Mouse (Mus musculus): ENCODE data around the gene Rdh19. TPM values are rescaled to one million over a fixed set of nuclear protein-coding genes. Genes with fewer than 3 reads are reported as not detected.

Gene Rdh19
- polyA plus RNA-seq, 1 experiment from 2014 or later = 11.4 TPM

DNA sequence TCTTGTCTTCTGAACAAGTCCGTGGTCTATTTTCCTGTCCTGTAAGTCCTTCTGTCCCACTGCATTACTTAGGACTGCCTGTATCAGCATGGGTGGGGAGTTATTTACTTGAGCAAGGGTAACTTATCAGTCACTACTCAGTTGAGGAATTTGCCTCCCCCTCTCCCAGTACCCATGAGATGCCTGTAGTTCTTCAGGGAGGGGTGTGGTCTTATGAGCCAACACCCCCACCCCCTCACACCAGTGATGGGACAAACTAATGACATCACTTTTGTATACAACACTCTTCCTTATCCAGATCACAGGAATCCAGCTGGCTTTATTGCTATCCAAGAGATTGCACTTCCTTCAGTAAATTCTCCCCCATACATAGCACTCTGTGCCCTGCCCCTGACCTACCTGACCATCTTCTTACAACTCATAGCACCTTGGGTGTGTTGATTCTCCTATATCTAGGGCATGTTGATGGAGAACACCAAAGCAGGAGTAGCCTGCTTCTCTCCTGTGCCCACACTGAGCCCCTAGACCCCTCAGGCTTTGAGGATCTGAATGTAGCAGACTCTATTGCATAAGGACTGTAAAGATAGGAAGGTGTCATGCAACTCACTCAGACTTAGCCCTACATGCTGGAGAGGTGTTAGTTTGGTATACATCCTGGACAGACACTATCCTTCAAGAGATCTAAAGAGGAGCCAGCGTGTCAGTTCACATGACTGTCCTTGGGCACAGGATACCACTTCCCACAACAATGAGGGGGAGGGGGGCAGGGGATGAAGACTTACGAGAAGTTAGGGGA is 28.7 kb downstream of the Rdh19 start:
- Histone ChIP-seq H3K36me3 (ENCODE audit: insufficient read depth, low read length) (no peaks in the 10 kb centered on the region), H3K9me3 (replicated peaks; ENCODE audit: low read length) (no peaks in the 10 kb centered on the region), H3K4me1 (replicated peaks; ENCODE audit: insufficient read depth, low read length) (peaks cover 9% of the 10 kb centered on the region; the same call in 1 of the 2 replicates), H3K27me3 (ENCODE audit: insufficient read depth, low read length) (no peaks in the 10 kb centered on the region), H3K4me2 (ENCODE audit: low read length) (no peak overlapping the region), H3K9ac (ENCODE audit: low read depth, low read length) (no peak overlapping the region), H3K4me3 (replicated peaks; ENCODE audit: low read depth, low read length) (no peak overlapping the region), H3K27ac (peak overlapping the region; percentile 62; the same call in 1 of the 2 replicates)
- peak; percentile 44; the same call in 1 of the 2 replicates for ATAC-seq (replicated peaks; ENCODE audit: low FRiP score, low read depth)
- WGBS = 79% methylated on average over 3 of the region's 3 CpGs
- no peak for TF ChIP-seq CTCF (IDR thresholded peaks at IDR 0.05; ENCODE audit: low read depth)
- no peak for DNase-seq (ENCODE audit: low spot score)

DNA sequence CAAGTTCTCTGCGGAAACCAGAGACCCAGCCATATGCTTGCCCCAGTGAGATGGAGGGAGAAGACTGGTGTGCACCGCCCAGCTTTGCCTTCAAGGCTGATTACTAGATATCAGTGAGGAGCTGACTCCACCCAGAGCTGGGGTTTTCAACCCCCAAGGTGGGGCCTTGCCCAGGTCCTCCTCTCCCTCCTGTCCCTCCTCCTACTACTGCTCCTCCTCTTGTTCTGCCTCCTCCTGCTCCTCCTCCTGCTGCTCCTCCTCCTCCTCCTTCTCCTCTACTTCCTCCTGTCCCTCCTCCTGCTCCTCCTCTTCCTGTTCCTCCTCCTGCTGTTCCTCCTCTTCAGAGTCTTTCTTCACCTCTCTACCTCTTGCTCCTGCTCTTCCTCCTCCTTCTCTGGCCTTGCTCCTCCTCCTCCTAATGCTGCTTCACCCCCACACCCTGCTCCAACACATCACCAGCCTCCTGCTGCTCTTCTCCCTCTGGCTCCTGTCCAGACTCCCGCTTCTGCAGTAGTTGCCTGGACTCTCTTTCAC is 29.5 kb downstream of the Rdh19 start:
- Histone ChIP-seq H3K4me3 (replicated peaks; ENCODE audit: low read depth, low read length) (no peak overlapping the region), H3K4me2 (ENCODE audit: low read length) (no peak overlapping the region), H3K4me1 (replicated peaks; ENCODE audit: insufficient read depth, low read length) (peaks cover 9% of the 10 kb centered on the region; the same call in 1 of the 2 replicates), H3K27ac (no peak overlapping the region), H3K9me3 (replicated peaks; ENCODE audit: low read length) (no peaks in the 10 kb centered on the region), H3K36me3 (ENCODE audit: insufficient read depth, low read length) (no peaks in the 10 kb centered on the region), H3K27me3 (ENCODE audit: insufficient read depth, low read length) (no peaks in the 10 kb centered on the region), H3K9ac (ENCODE audit: low read depth, low read length) (no peak overlapping the region)
- 75% methylated on average over 3 of the region's 3 CpGs for WGBS
- ATAC-seq (replicated peaks; ENCODE audit: low FRiP score, low read depth) (no peak), DNase-seq (ENCODE audit: low spot score) (peak; percentile 19)
- no peak for TF ChIP-seq CTCF (IDR thresholded peaks at IDR 0.05; ENCODE audit: low read depth)

DNA sequence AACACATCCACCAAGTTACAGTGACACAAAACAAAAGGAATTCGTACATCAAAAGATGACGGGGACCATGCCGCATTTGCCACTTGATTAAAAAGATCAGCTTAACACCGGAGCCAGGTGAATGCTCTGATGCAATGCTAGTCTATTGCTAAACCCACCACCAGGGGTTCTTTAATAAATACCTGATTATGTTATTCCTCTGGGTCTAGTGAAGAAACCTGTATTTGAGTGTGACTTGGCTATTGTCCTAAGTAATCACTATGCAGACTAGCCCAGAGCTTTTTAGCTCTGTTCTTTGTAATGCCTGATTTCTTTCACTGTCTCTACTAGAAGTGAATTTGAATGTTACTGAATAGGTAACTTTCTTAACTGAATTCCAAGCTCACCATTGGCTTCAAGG is 31.3 kb downstream of the Rdh19 start:
- Histone ChIP-seq H3K27me3 (ENCODE audit: insufficient read depth, low read length) (no peaks in the 10 kb centered on the region), H3K27ac (no peak overlapping the region), H3K4me1 (replicated peaks; ENCODE audit: insufficient read depth, low read length) (peaks cover 9% of the 10 kb centered on the region; the same call in 1 of the 2 replicates), H3K36me3 (ENCODE audit: insufficient read depth, low read length) (no peaks in the 10 kb centered on the region), H3K4me2 (ENCODE audit: low read length) (no peak overlapping the region), H3K9ac (ENCODE audit: low read depth, low read length) (no peak overlapping the region), H3K9me3 (replicated peaks; ENCODE audit: low read length) (no peaks in the 10 kb centered on the region), H3K4me3 (replicated peaks; ENCODE audit: low read depth, low read length) (no peak overlapping the region)
- ATAC-seq (replicated peaks; ENCODE audit: low FRiP score, low read depth) = no peak
- DNase-seq (ENCODE audit: low spot score) = no peak
- 88% methylated on average over 4 of the region's 4 CpGs for WGBS
- no peak; the same call in 1 of the 2 replicates for TF ChIP-seq CTCF (IDR thresholded peaks at IDR 0.05; ENCODE audit: low read depth)

DNA sequence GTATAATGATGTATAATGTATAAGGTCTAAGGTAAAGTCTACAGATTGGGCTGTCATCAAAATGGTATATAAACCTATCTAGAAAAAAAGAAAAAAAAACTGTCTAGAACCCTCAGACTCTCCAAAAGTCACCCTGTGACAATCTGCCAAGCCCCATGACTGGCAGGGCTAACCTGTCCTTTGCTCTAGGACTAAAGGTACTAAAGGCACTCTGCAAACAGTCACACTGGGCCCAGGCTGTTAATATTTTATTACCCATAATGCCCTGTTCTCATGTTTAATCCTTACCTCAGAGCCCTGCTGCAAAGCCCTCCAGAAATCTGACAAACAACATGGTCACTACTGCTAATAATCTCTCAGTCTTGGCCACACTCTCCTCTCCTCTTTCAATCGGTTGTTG is 36.8 kb downstream of the Rdh19 start:
- Histone ChIP-seq H3K4me1 (replicated peaks; ENCODE audit: insufficient read depth, low read length) (no peaks in the 10 kb centered on the region), H3K27me3 (ENCODE audit: insufficient read depth, low read length) (no peaks in the 10 kb centered on the region), H3K36me3 (ENCODE audit: insufficient read depth, low read length) (no peaks in the 10 kb centered on the region), H3K9ac (ENCODE audit: low read depth, low read length) (no peak overlapping the region), H3K4me2 (ENCODE audit: low read length) (no peak overlapping the region), H3K4me3 (replicated peaks; ENCODE audit: low read depth, low read length) (no peak overlapping the region), H3K9me3 (replicated peaks; ENCODE audit: low read length) (no peaks in the 10 kb centered on the region), H3K27ac (no peak overlapping the region)
- ATAC-seq (replicated peaks; ENCODE audit: low FRiP score, low read depth) = no peak; the same call in 1 of the 2 replicates
- no peak for DNase-seq (ENCODE audit: low spot score)
- no peak for TF ChIP-seq CTCF (IDR thresholded peaks at IDR 0.05; ENCODE audit: low read depth)
- 67% methylated on average over 1 of the region's 1 CpGs for WGBS

DNA sequence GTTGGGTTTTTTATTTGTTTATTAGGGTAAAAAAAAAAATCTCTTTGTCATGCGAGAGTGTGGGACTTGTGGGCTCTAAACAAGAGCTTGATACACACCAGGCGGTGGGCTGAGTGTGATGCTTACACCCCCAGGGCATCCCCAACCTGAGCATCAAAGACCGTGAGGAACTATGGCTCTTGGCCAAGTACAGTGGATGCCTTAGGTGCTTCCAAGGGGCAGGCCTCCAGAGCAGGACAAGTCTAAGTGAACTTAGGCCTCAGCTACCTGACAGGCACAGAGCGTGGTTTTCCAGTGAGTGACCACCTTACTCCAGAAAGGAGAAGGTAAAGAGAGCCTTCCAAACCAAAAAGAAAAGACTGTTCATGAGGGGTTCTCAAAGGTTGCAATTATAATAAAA is 37.2 kb downstream of the Rdh19 start:
- no peak overlapping the region for H3K27ac ChIP-seq
- ATAC-seq (replicated peaks; ENCODE audit: low FRiP score, low read depth) = no peak
- H3K27me3 ChIP-seq (ENCODE audit: insufficient read depth, low read length) = no peaks in the 10 kb centered on the region
- no peak overlapping the region for H3K4me3 ChIP-seq (replicated peaks; ENCODE audit: low read depth, low read length)
- H3K36me3 ChIP-seq (ENCODE audit: insufficient read depth, low read length) = no peaks in the 10 kb centered on the region
- DNase-seq (ENCODE audit: low spot score) = no peak
- no peak for TF ChIP-seq CTCF (IDR thresholded peaks at IDR 0.05; ENCODE audit: low read depth)
- no peak overlapping the region for H3K4me2 ChIP-seq (ENCODE audit: low read length)
- no peaks in the 10 kb centered on the region for H3K4me1 ChIP-seq (replicated peaks; ENCODE audit: insufficient read depth, low read length)
- H3K9me3 ChIP-seq (replicated peaks; ENCODE audit: low read length) = no peaks in the 10 kb centered on the region
- WGBS = 67% methylated on average over 4 of the region's 4 CpGs
- no peak overlapping the region for H3K9ac ChIP-seq (ENCODE audit: low read depth, low read length)

DNA sequence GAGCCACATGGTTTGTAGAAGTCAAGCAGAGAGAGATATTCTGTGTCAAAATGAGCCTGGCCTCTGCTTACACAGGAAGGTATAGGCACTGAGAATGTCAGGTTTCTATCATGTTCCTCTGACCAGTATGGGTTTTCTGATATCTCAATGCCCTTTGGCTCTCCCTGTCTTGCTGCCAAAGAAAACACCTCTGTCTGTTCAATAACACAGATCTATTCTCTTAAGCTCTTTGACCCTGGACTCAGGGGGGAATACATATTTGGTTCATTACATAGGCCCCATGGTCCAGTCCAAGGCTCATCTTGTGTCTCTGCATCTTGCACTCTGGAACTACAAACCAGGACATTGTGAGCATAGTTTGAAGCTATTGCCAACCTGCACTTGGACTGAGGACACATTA is 38.9 kb downstream of the Rdh19 start, which contains the start of gene Rdh7:
TSS of gene Rdh7 (minus strand) at position 213 of the 400 bp plus-strand sequence.
- Histone ChIP-seq H3K4me2 (ENCODE audit: low read length) (no peak within 1 kb of the TSS), H3K27ac (no peak within 1 kb of the TSS), H3K27me3 (ENCODE audit: insufficient read depth, low read length) (no peaks in the 10 kb centered on the region), H3K9me3 (replicated peaks; ENCODE audit: low read length) (no peaks in the 10 kb centered on the region), H3K4me1 (replicated peaks; ENCODE audit: insufficient read depth, low read length) (no peaks in the 10 kb centered on the region), H3K36me3 (ENCODE audit: insufficient read depth, low read length) (no peaks in the 10 kb centered on the region), H3K4me3 (replicated peaks; ENCODE audit: low read depth, low read length) (no peak within 1 kb of the TSS), H3K9ac (ENCODE audit: low read depth, low read length) (no peak within 1 kb of the TSS)
- no peak for DNase-seq (ENCODE audit: low spot score)
- no peak for ATAC-seq (replicated peaks; ENCODE audit: low FRiP score, low read depth)
- no peak for TF ChIP-seq CTCF (IDR thresholded peaks at IDR 0.05; ENCODE audit: low read depth)

Measured in kidney, postnatal 0 days (tissue).